Mouse (Mus musculus) G1E (cell line): ENCODE data around the gene H2al1a. TPM values are rescaled to one million over a fixed set of nuclear protein-coding genes. Genes with fewer than 3 reads are reported as not detected.
"Not testable (repeated sequence)": the region's sequence is repeated elsewhere in the genome, so short reads cannot be mapped to it uniquely, and the experiment has no call there.

ENCODE experiments used
- ATAC-seq: 2 replicates; pipeline ENCODE4 v1.8.0; 2016; ENCODE audit warnings: mild to moderate bottlenecking; ENCODE audit not compliant: insufficient number of reproducible peaks, poor library complexity, low FRiP score, severe bottlenecking; ENCODE audit errors: extremely low read depth
- DNase-seq: peaks from one replicate; pipeline ENCODE4 v3.0.0; 2012; ENCODE audit warnings: low spot score
- H3K27me3 ChIP-seq: 2 replicates; pipeline ENCODE4 v1.6.1; 2012; ENCODE audit warnings: mild to moderate bottlenecking, low read length, inconsistent platforms; ENCODE audit not compliant: insufficient read depth
- H3K36me3 ChIP-seq: replicated peaks from 2 replicates; pipeline ENCODE3; 2012; ENCODE audit warnings: mild to moderate bottlenecking, inconsistent platforms
- H3K4me1 ChIP-seq: 2 replicates; pipeline ENCODE4 v1.6.1; 2012; ENCODE audit warnings: low read depth, low read length, inconsistent platforms, mixed read lengths; ENCODE audit not compliant: insufficient read depth
- H3K4me3 ChIP-seq: 2 replicates; pipeline ENCODE4 v1.5.1; 2012; ENCODE audit warnings: low read depth, mild to moderate bottlenecking, inconsistent platforms, low read length, moderate library complexity, mixed read lengths
- H3K9me3 ChIP-seq: replicated peaks from 2 replicates; pipeline ENCODE4 v1.6.1; 2012; ENCODE audit warnings: inconsistent platforms
- CTCF ChIP-seq: IDR thresholded peaks from 2 replicates; pipeline ENCODE4 v1.5.1; 2012; ENCODE audit warnings: low read depth, low read length, inconsistent platforms, mixed read lengths
- GATA1 ChIP-seq: IDR thresholded peaks from 2 replicates; pipeline ENCODE4 v1.6.1; 2012; ENCODE audit warnings: borderline replicate concordance, low read length, inconsistent platforms, mixed read lengths
- GATA2 ChIP-seq: IDR thresholded peaks from 2 replicates; pipeline ENCODE4 v1.6.1; 2012; ENCODE audit warnings: low read depth, low read length, inconsistent platforms, borderline replicate concordance
- POLR2AphosphoS5 ChIP-seq: IDR thresholded peaks from 2 replicates; pipeline ENCODE4 v1.6.1; 2012; ENCODE audit warnings: low read depth, low read length, inconsistent platforms; ENCODE audit not compliant: insufficient replicate concordance
- TAL1 ChIP-seq: conservative IDR thresholded peaks from 2 replicates; pipeline ENCODE4 v1.6.1; 2012; ENCODE audit warnings: low read depth, low read length, inconsistent platforms, mixed read lengths
- polyA plus RNA-seq: library from polyadenylated mRNA; stranded (reverse); fragments of >175 nt; gene quantifications from 2 replicates; pipeline ENCODE4 v1.2.3, GENCODE M21; 2012
- total RNA-seq, 2 experiments: library from RNA; stranded (forward) in 1 of 2; stranded (reverse) in 1 of 2; fragments of 200-1000 nt in 1 of 2; fragments of >200 nt in 1 of 2; fragmentation: Nextera tagmentation in 1 of 2; gene quantifications; 2 replicates each; pipeline ENCODE4 v1.2.3; 2014 to 2017

The H2al1a gene
- total RNA-seq (2014; fragmentation: Nextera tagmentation) (not detected in 2 replicates), total RNA-seq (2017) (not detected in 2 replicates), polyA plus RNA-seq (not detected in 2 replicates)

DNA sequence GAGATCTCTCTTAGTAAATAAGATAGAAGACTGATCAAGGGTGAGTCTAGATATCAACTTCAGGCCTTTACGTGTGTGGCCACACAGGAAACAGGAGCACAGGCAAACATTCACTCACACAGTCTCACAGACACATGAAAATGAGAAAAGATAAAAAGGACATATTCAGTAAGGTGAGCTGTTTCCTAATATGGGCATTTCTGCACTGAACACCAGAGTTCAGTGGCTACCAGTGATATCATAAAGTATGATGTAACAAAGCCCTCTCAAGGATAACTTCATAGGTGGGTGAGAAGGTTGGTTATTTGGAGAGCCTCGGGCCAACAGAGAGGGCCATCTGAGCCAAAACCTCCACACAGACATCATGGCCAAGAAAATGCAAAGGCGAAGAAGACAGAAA, at the start of gene H2al1a:
H2al1a (plus strand) TSS at position 301 of the 400 bp plus-strand sequence.
- not testable (repeated sequence) for H3K9me3 ChIP-seq, H3K36me3 ChIP-seq, H3K27me3 ChIP-seq, ATAC-seq, H3K4me1 ChIP-seq, DNase-seq, H3K4me3 ChIP-seq

DNA sequence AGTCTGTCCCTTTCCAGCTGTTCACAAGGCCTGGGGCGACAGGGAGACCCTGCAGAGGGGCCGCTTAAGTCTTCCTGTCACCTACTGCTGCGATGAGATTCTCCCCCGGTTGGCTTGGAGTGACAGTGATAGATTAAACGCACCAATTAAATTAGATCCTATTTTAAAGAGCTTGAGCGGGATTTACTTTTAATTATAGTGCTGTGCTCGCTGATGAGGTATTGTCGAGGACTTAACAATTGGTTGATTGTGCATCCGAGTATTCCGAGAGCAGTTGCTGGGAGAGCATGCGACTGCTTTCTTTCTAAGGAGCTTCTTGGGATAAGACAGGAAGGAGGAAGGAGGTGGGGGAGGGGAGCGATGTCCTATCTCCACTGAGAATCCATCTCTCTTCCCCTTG, 48.9 kb upstream of the H2al1a start:
- H3K9me3 ChIP-seq, result no peaks in the 10 kb centered on the region
- no peak for DNase-seq
- H3K4me1 ChIP-seq, result no peaks in the 10 kb centered on the region
- H3K36me3 ChIP-seq, result no peaks in the 10 kb centered on the region
- H3K4me3 ChIP-seq, result no peak overlapping the region
- no peaks in the 10 kb centered on the region for H3K27me3 ChIP-seq
- TF ChIP-seq TAL1, result no peak
- no peak for TF ChIP-seq GATA2
- TF ChIP-seq CTCF, result no peak
- no peak for TF ChIP-seq POLR2AphosphoS5
- no peak for TF ChIP-seq GATA1
- ATAC-seq, result no peak

DNA sequence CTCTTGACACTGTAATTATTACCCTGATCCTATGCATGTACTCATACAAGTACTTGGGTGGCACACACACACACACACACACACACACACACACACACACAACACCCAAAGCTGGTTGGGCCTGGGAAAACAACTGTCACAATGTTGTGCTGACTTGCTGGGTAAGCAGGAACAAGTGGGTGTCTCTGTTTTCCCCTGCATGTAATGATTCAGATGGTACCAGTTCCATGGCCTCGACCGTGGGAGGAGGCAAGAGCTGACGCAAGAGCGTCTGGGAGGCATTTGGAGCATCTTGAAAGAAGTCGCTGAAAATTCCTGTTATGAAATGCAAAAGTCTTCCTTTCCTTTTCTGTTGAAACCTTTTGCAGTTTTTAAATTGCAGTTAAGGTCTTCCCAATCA, 45.0 kb upstream of the H2al1a start:
- Histone ChIP-seq H3K4me3 (no peak overlapping the region), H3K9me3 (no peaks in the 10 kb centered on the region), H3K36me3 (no peaks in the 10 kb centered on the region), H3K4me1 (no peaks in the 10 kb centered on the region), H3K27me3 (no peaks in the 10 kb centered on the region)
- DNase-seq (no peak), ATAC-seq (no peak)
- TF ChIP-seq POLR2AphosphoS5 (no peak), GATA1 (no peak), TAL1 (no peak), GATA2 (no peak), CTCF (no peak)

DNA sequence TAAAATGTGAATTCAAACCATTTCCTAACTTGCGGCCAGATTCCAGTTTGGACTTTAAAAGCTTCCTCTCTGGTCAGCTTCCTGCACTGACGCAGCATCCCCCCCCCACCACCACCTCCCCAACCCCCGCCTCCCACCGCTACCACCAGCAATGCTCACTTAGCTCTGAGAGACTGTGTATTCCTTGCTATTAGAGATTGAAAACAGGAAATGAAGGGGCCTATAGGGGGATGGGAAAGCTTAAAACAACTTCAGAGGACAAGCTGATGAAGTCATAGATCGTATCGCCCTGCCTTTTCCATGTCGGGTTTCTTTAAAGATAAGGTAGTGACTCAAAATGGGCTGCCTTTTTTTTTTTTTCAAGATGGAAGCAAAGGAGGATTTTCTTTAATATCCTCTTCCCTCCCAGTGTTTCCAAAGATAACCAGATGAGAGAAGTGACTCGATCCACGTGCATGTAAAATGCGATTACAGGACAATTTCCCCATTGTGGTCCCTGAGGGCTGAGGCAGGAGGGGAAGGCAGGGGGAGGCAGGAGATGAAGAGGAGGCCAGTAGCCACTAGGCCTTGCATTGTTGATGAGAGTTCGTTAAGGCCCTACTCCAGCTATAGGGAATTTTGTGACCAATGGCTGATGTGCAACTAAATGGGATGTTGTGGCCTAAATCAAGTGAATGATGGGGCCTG, 44.4 kb upstream of the H2al1a start:
- H3K4me1 ChIP-seq, result no peaks in the 10 kb centered on the region
- no peaks in the 10 kb centered on the region for H3K27me3 ChIP-seq
- no peak overlapping the region for H3K4me3 ChIP-seq
- no peak for DNase-seq
- H3K9me3 ChIP-seq, result no peaks in the 10 kb centered on the region
- TF ChIP-seq GATA2, result no peak
- no peak for TF ChIP-seq CTCF
- TF ChIP-seq POLR2AphosphoS5, result no peak
- TF ChIP-seq TAL1, result no peak
- TF ChIP-seq GATA1, result no peak
- H3K36me3 ChIP-seq, result no peaks in the 10 kb centered on the region
- ATAC-seq, result no peak

DNA sequence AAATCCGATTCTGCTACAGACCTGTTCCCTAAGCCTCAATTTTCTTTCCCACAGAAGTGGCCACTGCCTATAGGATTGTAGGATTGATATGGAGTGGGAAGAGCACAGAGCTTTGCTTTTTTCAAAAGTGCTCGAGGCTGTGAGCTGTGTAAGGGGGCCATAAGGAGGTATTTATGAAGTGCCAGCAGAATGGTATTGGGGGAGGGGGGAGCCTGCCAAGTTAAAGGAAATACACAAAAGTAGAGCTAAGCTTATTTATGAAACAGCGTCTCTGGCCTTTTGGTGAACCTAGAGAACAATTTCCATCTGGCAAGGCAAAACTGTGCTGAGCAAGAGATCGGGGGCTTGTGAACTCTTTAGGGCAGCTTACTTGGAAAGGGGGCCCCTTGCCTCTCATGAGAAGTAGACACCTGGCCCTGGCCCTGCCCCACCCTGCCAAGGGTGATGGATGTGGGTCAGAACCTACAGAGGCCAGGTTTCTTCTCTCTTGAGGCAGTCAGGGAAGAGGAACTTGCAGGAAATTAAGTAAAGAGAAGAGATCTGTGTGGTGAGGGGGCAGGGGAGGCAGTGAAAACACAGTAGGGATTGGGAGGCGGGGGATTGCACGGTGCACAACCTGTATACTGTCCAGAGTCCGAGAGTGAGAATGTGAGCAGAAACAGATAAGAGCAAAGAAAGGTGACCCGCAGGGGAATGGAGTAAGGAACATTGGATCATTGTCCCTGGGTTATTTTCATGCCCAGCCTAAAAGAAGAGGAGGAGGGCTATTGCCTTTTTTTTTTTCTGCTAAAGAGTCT, 43.3 kb upstream of the H2al1a start:
- no peaks in the 10 kb centered on the region for H3K36me3 ChIP-seq
- DNase-seq (no peak), ATAC-seq (no peak)
- no peaks in the 10 kb centered on the region for H3K27me3 ChIP-seq
- H3K4me1 ChIP-seq, result no peaks in the 10 kb centered on the region
- TF ChIP-seq GATA2 (no peak), TAL1 (no peak), GATA1 (no peak), CTCF (no peak), POLR2AphosphoS5 (no peak)
- H3K9me3 ChIP-seq, result no peaks in the 10 kb centered on the region
- H3K4me3 ChIP-seq, result no peak overlapping the region

DNA sequence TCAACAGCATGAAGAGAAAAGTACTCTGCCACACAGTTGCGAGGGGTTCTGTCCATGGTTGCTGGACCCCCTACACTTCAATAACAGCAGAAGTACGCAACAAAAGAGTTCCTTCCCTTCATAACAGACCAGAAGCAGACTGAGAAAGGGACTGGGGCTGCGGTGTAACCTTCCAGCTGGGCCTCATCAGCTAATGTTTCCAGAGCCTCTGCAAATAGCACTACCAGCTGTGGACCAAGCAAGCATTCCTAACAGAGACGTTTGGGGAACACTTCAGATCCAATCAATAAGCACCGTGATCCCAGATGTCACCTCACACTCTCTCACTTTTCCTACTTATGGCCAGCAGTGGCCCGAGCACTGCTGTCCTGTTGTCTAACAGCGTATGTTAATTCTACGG, 34.1 kb upstream of the H2al1a start:
- ATAC-seq (no peak), DNase-seq (no peak)
- H3K4me1 ChIP-seq, result no peaks in the 10 kb centered on the region
- no peaks in the 10 kb centered on the region for H3K9me3 ChIP-seq
- H3K27me3 ChIP-seq, result no peaks in the 10 kb centered on the region
- TF ChIP-seq TAL1 (no peak), CTCF (no peak), POLR2AphosphoS5 (no peak), GATA1 (no peak), GATA2 (no peak)
- no peak overlapping the region for H3K4me3 ChIP-seq
- no peaks in the 10 kb centered on the region for H3K36me3 ChIP-seq
